Mouse (Mus musculus): ENCODE measurements around the gene Rtp2. TPM values are rescaled to one million over a fixed set of nuclear protein-coding genes. Genes with fewer than 3 reads are reported as not detected.

The Rtp2 gene
- 0.11 and 0.34 TPM in 2 replicates for polyA plus RNA-seq (2015; fragmentation: Nextera tagmentation; extraction: Ambion mirVana)

DNA sequence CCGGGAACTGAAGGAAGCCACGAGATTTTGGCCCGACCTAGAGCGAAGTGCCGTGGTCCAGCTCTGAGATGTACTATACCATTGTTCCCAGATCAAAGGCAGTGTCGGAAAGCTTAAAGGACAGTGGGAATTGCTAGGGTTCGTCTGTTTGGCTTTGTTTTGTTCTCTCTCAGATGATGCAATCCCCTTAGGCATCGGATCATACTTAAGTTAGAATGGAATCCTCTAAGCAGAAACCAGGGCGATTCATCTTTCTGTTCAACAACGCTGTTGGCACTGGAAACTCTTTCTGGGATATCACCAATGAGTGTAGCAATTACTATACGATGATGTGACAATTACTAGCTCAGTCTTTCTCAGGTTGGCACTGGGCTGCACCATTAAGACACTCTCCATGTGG is at the start of gene Rtp2:
Rtp2 (minus strand) TSS at position 101 of the 400 bp plus-strand sequence.
- H3K4me2 ChIP-seq (ENCODE audit: low read length) = no peak within 1 kb of the TSS
- H3K4me3 ChIP-seq (ENCODE audit: low read depth, low read length) = no peak within 1 kb of the TSS
- no peaks in the 10 kb centered on the region for H3K27me3 ChIP-seq (ENCODE audit: control insufficient read depth, insufficient read depth, low read depth, low read length)
- no peaks in the 10 kb centered on the region for H3K9me3 ChIP-seq (replicated peaks; ENCODE audit: control insufficient read depth, low read length, poor library complexity, severe bottlenecking)
- no peaks in the 10 kb centered on the region for H3K36me3 ChIP-seq (ENCODE audit: control insufficient read depth, insufficient read depth, low read length)
- H3K27ac ChIP-seq (ENCODE audit: low read length) = no peak within 1 kb of the TSS
- no peak within 1 kb of the TSS for H3K9ac ChIP-seq (ENCODE audit: low read depth, low read length)
- WGBS = 63% methylated on average over 11 of the region's 11 CpGs
- no peak for ATAC-seq
- no peaks in the 10 kb centered on the region for H3K4me1 ChIP-seq (ENCODE audit: control insufficient read depth, insufficient read depth, low read length)

GRCm38 (mm10) chr16:23980991-23981720 is 49.0 kb upstream of the Rtp2 start:
- H3K27ac ChIP-seq (ENCODE audit: low read length) = no peak overlapping the region
- H3K9ac ChIP-seq (ENCODE audit: low read depth, low read length) = peak overlapping the region; percentile 57
- peak overlapping the region; percentile 93 for H3K4me2 ChIP-seq (ENCODE audit: low read length)
- H3K9me3 ChIP-seq (replicated peaks; ENCODE audit: control insufficient read depth, low read length, poor library complexity, severe bottlenecking) = no peaks in the 10 kb centered on the region
- no peak for ATAC-seq
- no peaks in the 10 kb centered on the region for H3K36me3 ChIP-seq (ENCODE audit: control insufficient read depth, insufficient read depth, low read length)
- H3K4me3 ChIP-seq (ENCODE audit: low read depth, low read length) = peak overlapping the region; percentile 44
- peaks cover 35% of the 10 kb centered on the region for H3K4me1 ChIP-seq (ENCODE audit: control insufficient read depth, insufficient read depth, low read length)
- H3K27me3 ChIP-seq (ENCODE audit: control insufficient read depth, insufficient read depth, low read depth, low read length) = peaks cover 33% of the 10 kb centered on the region
- WGBS = 1% methylated on average over 32 of the region's 32 CpGs

DNA sequence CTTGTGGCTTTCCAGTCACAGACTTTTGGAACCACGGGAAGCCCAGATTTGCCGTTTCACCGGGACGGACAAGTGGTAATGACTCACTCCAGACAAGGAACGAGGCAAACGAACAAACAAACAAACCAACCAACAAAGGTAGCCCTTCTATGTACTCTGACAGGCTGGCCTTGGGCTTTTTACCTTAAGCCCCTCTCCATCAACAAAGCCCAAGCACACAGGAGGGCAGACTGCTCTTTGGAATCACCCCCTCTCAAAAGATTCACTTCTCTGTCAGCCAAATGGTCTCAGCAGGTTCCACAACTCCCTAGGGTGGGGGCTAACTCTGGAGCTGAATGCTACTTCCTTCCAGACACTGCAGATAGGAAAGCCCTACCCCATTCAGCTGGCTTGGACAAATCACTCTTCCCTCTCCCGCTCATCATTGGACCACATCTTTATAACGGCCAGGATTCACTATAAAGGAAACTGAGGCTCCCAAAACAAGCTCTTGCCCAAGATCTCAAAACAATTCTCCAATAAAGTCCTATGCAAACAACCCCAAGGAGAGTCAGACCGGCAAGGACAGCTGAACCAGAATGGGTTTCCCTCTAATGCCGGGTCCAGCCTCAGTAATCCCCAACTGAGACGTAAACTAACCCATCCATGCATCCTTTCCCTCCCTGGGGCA is 48.1 kb upstream of the Rtp2 start:
- WGBS = 8% methylated on average over 11 of the region's 11 CpGs
- Histone ChIP-seq H3K4me1 (ENCODE audit: control insufficient read depth, insufficient read depth, low read length) (peaks cover 34% of the 10 kb centered on the region), H3K27me3 (ENCODE audit: control insufficient read depth, insufficient read depth, low read depth, low read length) (peaks cover 25% of the 10 kb centered on the region), H3K9ac (ENCODE audit: low read depth, low read length) (no peak overlapping the region; the same call in none of the 2 replicates), H3K9me3 (replicated peaks; ENCODE audit: control insufficient read depth, low read length, poor library complexity, severe bottlenecking) (no peaks in the 10 kb centered on the region), H3K4me3 (ENCODE audit: low read depth, low read length) (peak overlapping the region; percentile 44), H3K27ac (ENCODE audit: low read length) (no peak overlapping the region), H3K36me3 (ENCODE audit: control insufficient read depth, insufficient read depth, low read length) (no peaks in the 10 kb centered on the region), H3K4me2 (ENCODE audit: low read length) (peak overlapping the region; percentile 93)
- ATAC-seq = no peak

DNA sequence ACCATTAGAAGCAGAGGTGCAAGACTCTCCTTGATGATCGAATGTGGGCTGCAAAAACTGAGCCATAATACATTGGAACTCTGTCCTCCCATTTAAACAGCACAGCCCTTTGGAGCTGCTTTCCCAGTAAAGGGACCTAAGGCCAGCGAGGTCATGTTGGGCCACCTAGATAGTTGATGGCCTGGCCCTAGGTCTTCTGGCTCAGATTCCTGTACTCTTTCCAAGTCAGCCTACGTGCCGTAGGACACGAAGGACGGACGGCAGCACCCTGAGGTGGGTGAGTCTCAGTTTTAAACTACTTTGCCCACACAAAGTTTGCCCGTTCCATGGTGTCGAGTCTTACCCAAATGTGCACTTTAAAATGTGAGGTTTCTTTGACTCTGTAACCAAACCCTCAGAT is 47.3 kb upstream of the Rtp2 start:
- H3K9ac ChIP-seq (ENCODE audit: low read depth, low read length) = no peak overlapping the region
- H3K36me3 ChIP-seq (ENCODE audit: control insufficient read depth, insufficient read depth, low read length) = no peaks in the 10 kb centered on the region
- 89% methylated on average over 9 of the region's 9 CpGs for WGBS
- no peak overlapping the region for H3K4me2 ChIP-seq (ENCODE audit: low read length)
- H3K9me3 ChIP-seq (replicated peaks; ENCODE audit: control insufficient read depth, low read length, poor library complexity, severe bottlenecking) = no peaks in the 10 kb centered on the region
- H3K4me3 ChIP-seq (ENCODE audit: low read depth, low read length) = no peak overlapping the region
- H3K27ac ChIP-seq (ENCODE audit: low read length) = no peak overlapping the region
- peaks cover 27% of the 10 kb centered on the region for H3K4me1 ChIP-seq (ENCODE audit: control insufficient read depth, insufficient read depth, low read length)
- peaks cover 18% of the 10 kb centered on the region for H3K27me3 ChIP-seq (ENCODE audit: control insufficient read depth, insufficient read depth, low read depth, low read length)
- ATAC-seq = no peak

DNA sequence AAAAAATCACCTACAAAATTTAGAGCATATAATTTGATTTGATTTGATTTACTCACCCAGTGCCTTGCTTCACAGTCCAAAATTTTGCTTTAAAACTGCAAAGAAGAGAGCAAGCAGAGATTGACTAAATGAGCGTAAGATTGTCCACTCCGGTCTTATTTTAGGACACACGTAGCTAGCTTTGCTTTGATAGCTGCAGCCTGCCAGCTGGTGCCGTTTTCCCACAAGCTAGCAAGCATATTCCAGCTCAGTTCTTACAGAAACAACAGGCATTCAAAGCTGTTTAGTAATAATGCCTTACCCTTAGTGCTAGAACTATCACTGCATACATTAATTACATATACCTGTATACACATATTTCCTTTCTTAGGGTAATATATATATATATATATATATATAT is 46.3 kb upstream of the Rtp2 start:
- 81% methylated on average over 4 of the region's 4 CpGs for WGBS
- H3K4me2 ChIP-seq (ENCODE audit: low read length) = no peak overlapping the region
- no peak overlapping the region for H3K4me3 ChIP-seq (ENCODE audit: low read depth, low read length)
- H3K36me3 ChIP-seq (ENCODE audit: control insufficient read depth, insufficient read depth, low read length) = no peaks in the 10 kb centered on the region
- no peak for ATAC-seq
- peaks cover 23% of the 10 kb centered on the region for H3K4me1 ChIP-seq (ENCODE audit: control insufficient read depth, insufficient read depth, low read length)
- H3K9ac ChIP-seq (ENCODE audit: low read depth, low read length) = no peak overlapping the region
- H3K27me3 ChIP-seq (ENCODE audit: control insufficient read depth, insufficient read depth, low read depth, low read length) = peaks cover 18% of the 10 kb centered on the region
- no peak overlapping the region for H3K27ac ChIP-seq (ENCODE audit: low read length)
- H3K9me3 ChIP-seq (replicated peaks; ENCODE audit: control insufficient read depth, low read length, poor library complexity, severe bottlenecking) = no peaks in the 10 kb centered on the region

- Histone ChIP-seq H3K9me3 (replicated peaks; ENCODE audit: control insufficient read depth, low read length, poor library complexity, severe bottlenecking) (no peaks in the 10 kb centered on the region), H3K4me1 (ENCODE audit: control insufficient read depth, insufficient read depth, low read length) (peaks cover 17% of the 10 kb centered on the region), H3K27ac (ENCODE audit: low read length) (no peak overlapping the region), H3K4me2 (ENCODE audit: low read length) (no peak overlapping the region), H3K4me3 (ENCODE audit: low read depth, low read length) (no peak overlapping the region), H3K27me3 (ENCODE audit: control insufficient read depth, insufficient read depth, low read depth, low read length) (peaks cover 18% of the 10 kb centered on the region), H3K9ac (ENCODE audit: low read depth, low read length) (no peak overlapping the region), H3K36me3 (ENCODE audit: control insufficient read depth, insufficient read depth, low read length) (no peaks in the 10 kb centered on the region)
- WGBS = 81% methylated on average over 3 of the region's 3 CpGs
- no peak for ATAC-seq
Measured at GRCm38 (mm10) chr16:23977732-23978131, 45.5 kb upstream of the Rtp2 start.

DNA sequence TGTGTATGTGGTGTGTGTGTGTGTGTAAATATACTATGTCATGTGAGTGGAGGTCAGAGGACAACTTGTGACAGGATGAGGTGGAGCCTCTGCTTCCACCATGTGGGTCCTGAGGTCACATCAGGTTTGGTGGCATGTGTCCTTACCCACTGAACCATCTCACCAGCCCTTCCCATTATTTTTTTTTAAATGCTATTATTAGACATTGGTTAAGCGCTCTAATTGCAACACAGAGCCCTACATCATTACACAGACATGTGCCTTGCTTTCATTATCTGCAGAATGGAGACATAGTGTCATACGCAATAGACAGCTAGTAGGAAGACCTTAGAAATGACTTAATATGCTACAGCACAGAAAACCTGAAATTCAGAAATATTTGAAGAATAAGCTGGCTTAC is 44.0 kb upstream of the Rtp2 start:
- H3K9me3 ChIP-seq (replicated peaks; ENCODE audit: control insufficient read depth, low read length, poor library complexity, severe bottlenecking) = no peaks in the 10 kb centered on the region
- 94% methylated on average over 2 of the region's 2 CpGs for WGBS
- H3K4me2 ChIP-seq (ENCODE audit: low read length) = no peak overlapping the region
- ATAC-seq = no peak
- peaks cover 8% of the 10 kb centered on the region; the same call in 1 of the 2 replicates for H3K4me1 ChIP-seq (ENCODE audit: control insufficient read depth, insufficient read depth, low read length)
- no peak overlapping the region for H3K27ac ChIP-seq (ENCODE audit: low read length)
- no peaks in the 10 kb centered on the region for H3K36me3 ChIP-seq (ENCODE audit: control insufficient read depth, insufficient read depth, low read length)
- no peak overlapping the region for H3K4me3 ChIP-seq (ENCODE audit: low read depth, low read length)
- peaks cover 18% of the 10 kb centered on the region for H3K27me3 ChIP-seq (ENCODE audit: control insufficient read depth, insufficient read depth, low read depth, low read length)
- H3K9ac ChIP-seq (ENCODE audit: low read depth, low read length) = no peak overlapping the region

- Histone ChIP-seq H3K27me3 (ENCODE audit: control insufficient read depth, insufficient read depth, low read depth, low read length) (no peaks in the 10 kb centered on the region), H3K4me1 (ENCODE audit: control insufficient read depth, insufficient read depth, low read length) (no peaks in the 10 kb centered on the region), H3K27ac (ENCODE audit: low read length) (no peak overlapping the region), H3K9me3 (replicated peaks; ENCODE audit: control insufficient read depth, low read length, poor library complexity, severe bottlenecking) (no peaks in the 10 kb centered on the region), H3K4me2 (ENCODE audit: low read length) (no peak overlapping the region), H3K4me3 (ENCODE audit: low read depth, low read length) (no peak overlapping the region), H3K36me3 (ENCODE audit: control insufficient read depth, insufficient read depth, low read length) (no peaks in the 10 kb centered on the region), H3K9ac (ENCODE audit: low read depth, low read length) (no peak overlapping the region)
- WGBS = 92% methylated on average over 9 of the region's 9 CpGs
- ATAC-seq = no peak
Measured at GRCm38 (mm10) chr16:23973635-23974367, 41.6 kb upstream of the Rtp2 start.

GRCm38 (mm10) chr16:23972901-23973300 is 40.7 kb upstream of the Rtp2 start:
- Histone ChIP-seq H3K9me3 (replicated peaks; ENCODE audit: control insufficient read depth, low read length, poor library complexity, severe bottlenecking) (no peaks in the 10 kb centered on the region), H3K36me3 (ENCODE audit: control insufficient read depth, insufficient read depth, low read length) (no peaks in the 10 kb centered on the region), H3K27me3 (ENCODE audit: control insufficient read depth, insufficient read depth, low read depth, low read length) (no peaks in the 10 kb centered on the region), H3K4me1 (ENCODE audit: control insufficient read depth, insufficient read depth, low read length) (no peaks in the 10 kb centered on the region), H3K27ac (ENCODE audit: low read length) (no peak overlapping the region), H3K4me2 (ENCODE audit: low read length) (no peak overlapping the region), H3K4me3 (ENCODE audit: low read depth, low read length) (no peak overlapping the region), H3K9ac (ENCODE audit: low read depth, low read length) (no peak overlapping the region)
- 74% methylated on average over 11 of the region's 11 CpGs for WGBS
- ATAC-seq = no peak

Data from midbrain, embryonic 16.5 days (tissue).